21 mouse cellular contexts compared by ENCODE assay signal in genomic region chr11:89501796-89502195, GRCm38 (mm10).
DNase-seq lines count a peak whose midpoint lies in the region; ATAC-seq and TF ChIP-seq lines count a peak whose summit lies in the region.
"Had no signal": no experiment of that assay in that cellular context is flagged by ENCODE, and none has a peak within 500 bp of the region (broad histone marks: within the 10 kb centered on the region; RNA-seq: fewer than 3 reads in every experiment).

No protein-coding gene starts in this region.

- no peak overlapping the region for H3K9ac ChIP-seq in forebrain, embryonic 12.5 days
- H3K9ac ChIP-seq in forebrain, embryonic 11.5 days (ENCODE audit: low read length): no peak overlapping the region
- no peak overlapping the region for H3K9ac ChIP-seq in heart, embryonic 12.5 days
- H3K9ac ChIP-seq: embryonic facial prominence, embryonic 12.5 days; heart, embryonic 13.5 days; hindbrain, embryonic 12.5 days had no signal

- peak overlapping the region; percentile 8; the same call in 1 of the 2 replicates for H3K4me2 ChIP-seq in forebrain, embryonic 12.5 days
- H3K4me2 ChIP-seq in forebrain, embryonic 11.5 days (ENCODE audit: low read depth, low read length, severe bottlenecking): no peak overlapping the region
- H3K4me2 ChIP-seq in heart, embryonic 12.5 days: no peak overlapping the region
- H3K4me2 ChIP-seq in myocyte (ENCODE audit: low read depth): peak overlapping the region; percentile 24
- H3K4me2 ChIP-seq: embryonic facial prominence, embryonic 12.5 days; heart, embryonic 13.5 days; hindbrain, embryonic 12.5 days had no signal

- peak; percentile 57; the same call in 1 of the 2 replicates for ATAC-seq in forebrain, embryonic 12.5 days (ENCODE audit: low FRiP score)
- no peak for ATAC-seq in forebrain, embryonic 11.5 days (replicated peaks; ENCODE audit: low FRiP score)
- no peak for ATAC-seq in heart, embryonic 12.5 days (ENCODE audit: insufficient number of reproducible peaks, low FRiP score)
- ATAC-seq: activated CD4-positive, CD25-positive, alpha-beta regulatory T cell, adult 4 months; hindbrain, postnatal 0 days; Patski had no signal

- H3K4me1 ChIP-seq in forebrain, embryonic 12.5 days: peaks cover 12% of the 10 kb centered on the region
- no peaks in the 10 kb centered on the region; the same call in 1 of the 2 replicates for H3K4me1 ChIP-seq in forebrain, embryonic 11.5 days (replicated peaks; ENCODE audit: control insufficient read depth, insufficient read depth, low read length)
- H3K4me1 ChIP-seq in heart, embryonic 12.5 days (replicated peaks): no peaks in the 10 kb centered on the region
- H3K4me1 ChIP-seq: heart, embryonic 13.5 days had no signal

- no peak overlapping the region for H3ac ChIP-seq in myocyte (ENCODE audit: control insufficient read depth, insufficient read length)

- TF ChIP-seq POLR2A in myocyte (IDR thresholded peaks at IDR 0.05; ENCODE audit: insufficient read length, low read depth): no peak

- H3K79me2 ChIP-seq in myocyte (ENCODE audit: control insufficient read depth, insufficient read depth): no peaks in the 10 kb centered on the region

- no peak overlapping the region for H3K27ac ChIP-seq in forebrain, embryonic 12.5 days
- H3K27ac ChIP-seq in forebrain, embryonic 11.5 days (ENCODE audit: low read depth, low read length): no peak overlapping the region
- H3K27ac ChIP-seq in heart, embryonic 12.5 days (ENCODE audit: poor library complexity, severe bottlenecking): no peak overlapping the region
- H3K27ac ChIP-seq: embryonic facial prominence, embryonic 12.5 days; heart, embryonic 13.5 days; hindbrain, embryonic 12.5 days; hindbrain, postnatal 0 days had no signal

- WGBS in forebrain, embryonic 12.5 days: 14% methylated on average over 7 of the region's 7 CpGs
- 18% methylated on average over 7 of the region's 7 CpGs for WGBS in forebrain, embryonic 11.5 days
- 76% methylated on average over 7 of the region's 7 CpGs for WGBS in heart, embryonic 12.5 days

- no peaks in the 10 kb centered on the region for H3K9me3 ChIP-seq in forebrain, embryonic 12.5 days
- H3K9me3 ChIP-seq in forebrain, embryonic 11.5 days (ENCODE audit: control insufficient read depth, low read length): no peaks in the 10 kb centered on the region
- H3K9me3 ChIP-seq in heart, embryonic 12.5 days (replicated peaks): no peaks in the 10 kb centered on the region
- H3K9me3 ChIP-seq: embryonic facial prominence, embryonic 12.5 days; hindbrain, embryonic 12.5 days had no signal

- no peaks in the 10 kb centered on the region for H3K36me3 ChIP-seq in forebrain, embryonic 12.5 days (replicated peaks)
- no peaks in the 10 kb centered on the region for H3K36me3 ChIP-seq in forebrain, embryonic 11.5 days (ENCODE audit: control insufficient read depth, insufficient read depth, low read length)
- no peaks in the 10 kb centered on the region for H3K36me3 ChIP-seq in heart, embryonic 12.5 days
- H3K36me3 ChIP-seq in myocyte (ENCODE audit: control insufficient read depth, insufficient read depth): no peaks in the 10 kb centered on the region
- H3K36me3 ChIP-seq: embryonic facial prominence, embryonic 12.5 days; heart, embryonic 13.5 days; hindbrain, embryonic 12.5 days had no signal

- H3K27me3 ChIP-seq in forebrain, embryonic 12.5 days: peaks cover 20% of the 10 kb centered on the region; the same call in 1 of the 2 replicates
- no peaks in the 10 kb centered on the region for H3K27me3 ChIP-seq in forebrain, embryonic 11.5 days (ENCODE audit: control insufficient read depth, insufficient read depth, low read length)
- no peaks in the 10 kb centered on the region; the same call in 1 of the 2 replicates for H3K27me3 ChIP-seq in heart, embryonic 12.5 days (replicated peaks)
- no peaks in the 10 kb centered on the region for H3K27me3 ChIP-seq in myocyte (ENCODE audit: control insufficient read depth, insufficient read depth, insufficient read length)
- H3K27me3 ChIP-seq: heart, embryonic 13.5 days; Patski had no signal

- no peak for DNase-seq in forebrain, embryonic 11.5 days (ENCODE audit: low spot score)
- DNase-seq in heart, adult 11 months: peak; percentile 35
- DNase-seq in Muller cell, postnatal 12 days (ENCODE audit: inconsistent ontology term): peak; percentile 12
- no peak for DNase-seq in lung, postnatal 14 days
- DNase-seq in lung, postnatal 4 days: no peak
- DNase-seq: adrenal gland, postnatal 14 days; cerebellum, adult 2 months; cerebellum, postnatal 14 days; embryo, embryonic 11 days; gastrocnemius, postnatal 14 days; heart, postnatal 36 days; kidney, adult 11 months had no signal

- no peak overlapping the region for H3K4me3 ChIP-seq in forebrain, embryonic 12.5 days (replicated peaks)
- H3K4me3 ChIP-seq in forebrain, embryonic 11.5 days (ENCODE audit: low read depth, low read length): no peak overlapping the region
- H3K4me3 ChIP-seq in heart, embryonic 12.5 days: no peak overlapping the region
- no peak overlapping the region for H3K4me3 ChIP-seq in myocyte
- H3K4me3 ChIP-seq: embryonic facial prominence, embryonic 12.5 days; heart, embryonic 13.5 days; hindbrain, embryonic 12.5 days had no signal

TF ChIP-seq in myocyte, 11 proteins besides CTCF, POLR2A, EP300 and RAD21:
- TF ChIP-seq POLR2AphosphoS2 (IDR thresholded peaks at IDR 0.05; ENCODE audit: insufficient read length, low read depth) (no peak), MYOG (IDR thresholded peaks at IDR 0.05; ENCODE audit: control insufficient read depth in 1 of 3, insufficient read depth in 1 of 3, insufficient read length in 2 of 3, low read depth in 2 of 3) (no peak), MAX (IDR thresholded peaks at IDR 0.05; ENCODE audit: low read depth) (no peak), TCF3 (IDR thresholded peaks at IDR 0.05; ENCODE audit: insufficient read length, low read depth) (no peak), USF1 (IDR thresholded peaks at IDR 0.05; ENCODE audit: low read depth) (no peak), E2F4 (IDR thresholded peaks at IDR 0.05; ENCODE audit: insufficient read depth) (no peak), SRF (IDR thresholded peaks at IDR 0.05; ENCODE audit: control insufficient read depth, insufficient read length, low read depth) (no peak), TCF12 (IDR thresholded peaks at IDR 0.05; ENCODE audit: insufficient read depth, poor library complexity, severe bottlenecking) (no peak), REST (IDR thresholded peaks at IDR 0.05; ENCODE audit: insufficient read depth, insufficient read length) (no peak), CEBPB (IDR thresholded peaks at IDR 0.05; ENCODE audit: insufficient read depth, poor library complexity, severe bottlenecking) (no peak), MYOD1 (IDR thresholded peaks at IDR 0.05; ENCODE audit: control insufficient read depth in 1 of 3, insufficient read length in 2 of 3, low read depth in 2 of 3) (no peak)

Comparison
In these comparisons a context has a peak if more than half of its experiments do, and no peak if none do; other contexts are left out.
1. H3K4me2 ChIP-seq: peak in forebrain, embryonic 12.5 days (single experiment) and myocyte (single experiment); none in forebrain, embryonic 11.5 days (single experiment) and heart, embryonic 12.5 days (single experiment).
2. DNase-seq: peak in heart, adult 11 months (single experiment) and Muller cell, postnatal 12 days (single experiment); none in forebrain, embryonic 11.5 days (single experiment), lung, postnatal 14 days (single experiment) and lung, postnatal 4 days (0 of 2).